Mouse (Mus musculus) embryonic facial prominence, embryonic 14.5 days (tissue): ENCODE data around the gene Hoxd8. TPM values are rescaled to one million over a fixed set of nuclear protein-coding genes. Genes with fewer than 3 reads are reported as not detected.

ENCODE experiments used
- ATAC-seq: fragments of 200-750 bp; cut with Nextera tagmentation; 2 replicates; pipeline ENCODE4 v1.8.0; 2017; ENCODE audit warnings: low read depth, moderate number of reproducible peaks, moderate TSS enrichment
- DNase-seq: peaks from one replicate; pipeline ENCODE4 v3.0.0-alpha.2; 2015; ENCODE audit warnings: low spot score
- H3K27ac ChIP-seq: fragments of 300-500 bp; sonication (generic); replicated peaks from 2 replicates; pipeline ENCODE4 v1.5.1; 2014; ENCODE audit warnings: low read depth, mild to moderate bottlenecking, low read length, moderate library complexity
- H3K27me3 ChIP-seq: fragments of 300-500 bp; sonication (generic); replicated peaks from 2 replicates; pipeline ENCODE4 v1.6.1; 2014; ENCODE audit warnings: low read length; ENCODE audit not compliant: control insufficient read depth, insufficient read depth
- H3K36me3 ChIP-seq: fragments of 300-500 bp; sonication (generic); 2 replicates; pipeline ENCODE4 v1.6.1; 2014; ENCODE audit warnings: low read length, mixed read lengths; ENCODE audit not compliant: control insufficient read depth, insufficient read depth
- H3K4me1 ChIP-seq: fragments of 300-500 bp; sonication (generic); 2 replicates; pipeline ENCODE4 v1.6.1; 2014; ENCODE audit warnings: antibody characterized with exemption, low read length; ENCODE audit not compliant: control insufficient read depth, insufficient read depth
- H3K4me2 ChIP-seq: fragments of 300-500 bp; sonication (generic); 2 replicates; pipeline ENCODE4 v1.6.1; 2014; ENCODE audit warnings: low read depth, mild to moderate bottlenecking, low read length, moderate library complexity, mixed read lengths
- H3K4me3 ChIP-seq: fragments of 300-500 bp; sonication (generic); 2 replicates; pipeline ENCODE4 v1.5.1; 2014; ENCODE audit warnings: low read depth, mild to moderate bottlenecking, low read length
- H3K9ac ChIP-seq: fragments of 300-500 bp; sonication (generic); 2 replicates; pipeline ENCODE4 v1.6.1; 2014; ENCODE audit warnings: low read depth, mild to moderate bottlenecking, low read length, moderate library complexity, mixed read lengths
- H3K9me3 ChIP-seq: fragments of 300-500 bp; sonication (generic); 2 replicates; pipeline ENCODE4 v1.6.1; 2016; ENCODE audit warnings: low read length; ENCODE audit not compliant: control insufficient read depth
- WGBS: fragments of 180-500 bp; shearing (Covaris S2); extraction: QIAGEN DNeasy Blood & Tissue Kit; methylation state at CpG from one replicate; pipeline ENCODE4 v1.1.7; 2014; 5-methylcytosine and 5-hydroxymethylcytosine counted together
- polyA plus RNA-seq: library from polyadenylated mRNA; unstranded; fragments of >200 nt; fragmentation: Nextera tagmentation; extraction: Ambion mirVana; gene quantifications from 2 replicates; pipeline ENCODE4 v1.2.1, GENCODE M21; 2014

The Hoxd8 gene
- polyA plus RNA-seq = 8.7 and 10.3 TPM in 2 replicates

DNA sequence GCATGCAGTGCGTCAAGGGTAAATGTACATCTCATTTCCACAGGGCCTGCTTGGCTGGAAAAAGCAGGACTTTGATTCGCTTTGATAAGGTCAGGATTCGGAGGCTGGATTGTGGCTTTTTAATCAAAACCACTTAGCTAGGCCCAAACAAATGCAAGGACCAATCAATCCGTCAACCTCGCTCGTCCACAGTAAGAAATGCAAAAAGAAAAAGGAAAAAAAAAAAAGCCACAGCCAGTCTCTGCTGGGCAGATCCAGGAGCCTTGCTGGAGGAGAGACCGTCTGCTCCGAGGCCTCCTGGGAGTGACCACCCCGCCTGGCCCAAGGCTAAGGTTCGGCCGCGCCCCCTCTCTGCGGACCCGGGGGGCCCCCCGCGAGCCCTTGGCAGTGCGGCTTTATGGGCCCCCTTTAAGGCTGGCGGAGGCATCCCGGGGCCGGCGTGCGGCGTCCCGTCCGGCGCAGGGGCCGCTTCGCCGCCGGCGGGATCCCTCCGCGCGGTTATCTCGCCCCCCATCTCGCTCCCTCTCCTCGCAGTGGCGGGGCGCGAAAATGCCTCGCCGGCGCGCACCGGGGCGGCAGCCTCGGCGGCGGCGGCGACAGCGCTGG lies at the start of gene Hoxd8:
Hoxd8 (plus strand) TSS at position 223 of the 606 bp plus-strand sequence.
- Histone ChIP-seq H3K27ac (0 out of 2 replicates have a peak within 1 kb of the TSS, but pooled peaks have one; percentile 28), H3K4me3 (peak within 1 kb of the TSS; percentile 44), H3K36me3 (no peaks in the 10 kb centered on the region), H3K4me2 (peak within 1 kb of the TSS; percentile 72), H3K9me3 (no peaks in the 10 kb centered on the region), H3K27me3 (peaks cover 96% of the 10 kb centered on the region), H3K9ac (peak within 1 kb of the TSS; percentile 58), H3K4me1 (peaks cover 12% of the 10 kb centered on the region; the same call in 1 of the 2 replicates)
- WGBS = 4% methylated on average over 9 of the region's 52 CpGs
- ATAC-seq (no peak), DNase-seq (peak; percentile 55)

DNA sequence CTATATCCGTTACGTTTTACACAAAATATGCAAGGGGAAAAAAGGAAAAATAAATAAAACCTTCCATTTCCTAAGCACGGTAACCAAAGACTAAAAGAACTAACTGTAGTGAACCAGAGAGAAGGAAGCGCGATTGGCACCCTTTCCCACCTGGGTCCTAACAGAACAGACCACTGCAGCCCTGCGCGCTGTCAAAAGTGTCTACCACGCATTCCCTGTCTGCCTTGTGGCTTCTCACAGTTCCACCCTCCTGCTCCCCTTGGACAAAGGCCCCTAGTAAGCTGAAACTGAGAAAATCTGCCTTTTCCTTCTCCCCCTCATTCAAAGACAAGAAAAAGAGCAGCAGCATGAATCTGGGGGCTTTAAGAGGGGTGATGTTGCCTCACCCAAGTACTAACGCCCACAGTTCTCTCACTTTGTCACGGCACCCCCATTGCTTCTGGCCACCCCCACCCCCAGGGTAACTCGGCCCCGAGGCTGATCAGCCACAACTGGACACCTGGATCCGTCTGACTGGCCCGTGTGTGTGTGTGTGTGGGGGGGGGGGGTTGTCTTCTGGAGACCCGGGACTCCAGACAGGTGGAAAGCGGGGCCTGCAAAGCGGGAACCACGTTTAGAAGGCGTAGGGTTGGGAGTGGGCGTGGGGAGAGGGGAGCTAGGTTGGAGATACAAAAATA lies 49.5 kb upstream of the Hoxd8 start:
- Histone ChIP-seq H3K36me3 (no peaks in the 10 kb centered on the region), H3K4me3 (peak overlapping the region; percentile 39), H3K4me2 (no peak overlapping the region), H3K27ac (no peak overlapping the region), H3K4me1 (no peaks in the 10 kb centered on the region), H3K27me3 (peaks cover 92% of the 10 kb centered on the region), H3K9ac (no peak overlapping the region), H3K9me3 (no peaks in the 10 kb centered on the region)
- 7% methylated on average over 20 of the region's 20 CpGs for WGBS
- ATAC-seq (no peak), DNase-seq (no peak)

DNA sequence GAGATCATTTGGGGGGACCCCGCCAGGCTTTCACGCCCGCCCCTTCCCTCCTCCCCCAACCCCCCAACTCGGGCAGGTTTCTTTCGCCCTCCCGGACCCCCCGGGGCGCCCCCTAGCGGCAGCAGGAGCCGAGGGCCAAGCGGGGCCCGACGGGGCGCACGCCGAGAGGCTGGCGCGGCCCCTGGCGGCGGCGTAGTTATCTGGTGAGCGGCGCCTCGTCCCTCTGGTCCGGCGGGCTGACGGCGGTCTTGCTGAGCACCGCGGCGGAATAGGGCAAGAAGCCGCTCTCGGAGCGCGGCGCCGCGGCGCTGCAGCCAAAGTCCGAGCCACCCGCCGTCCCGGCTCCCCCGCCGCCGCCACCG lies 49.0 kb upstream of the Hoxd8 start:
- DNase-seq (no peak), ATAC-seq (no peak)
- Histone ChIP-seq H3K9me3 (no peaks in the 10 kb centered on the region), H3K4me3 (peak overlapping the region; percentile 39), H3K4me1 (no peaks in the 10 kb centered on the region), H3K9ac (no peak overlapping the region), H3K4me2 (peak overlapping the region; percentile 55), H3K36me3 (no peaks in the 10 kb centered on the region), H3K27ac (no peak overlapping the region), H3K27me3 (peaks cover 92% of the 10 kb centered on the region)
- 0% methylated on average over 3 of the region's 47 CpGs for WGBS

GRCm38 (mm10) chr2:74655821-74656631 lies 48.4 kb upstream of the Hoxd8 start:
- no peak for DNase-seq

DNA sequence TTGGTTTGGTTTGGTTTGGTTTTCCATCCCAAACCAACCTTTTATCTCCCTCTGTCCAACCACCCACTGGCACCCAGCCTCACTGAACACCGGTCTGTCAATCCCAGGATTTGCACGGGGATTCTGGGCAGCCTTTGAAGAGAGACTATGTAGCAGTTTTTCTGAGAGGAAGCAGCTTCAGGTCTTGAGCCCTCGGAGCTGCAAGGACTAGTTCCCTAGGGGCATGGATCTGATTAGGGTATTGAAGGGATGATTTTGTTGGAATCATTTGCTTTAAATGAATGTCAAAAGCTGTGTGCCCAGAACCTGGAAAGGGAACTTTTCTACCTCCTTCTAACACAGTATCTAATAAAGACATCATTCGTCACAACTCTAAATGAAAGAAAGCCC lies 47.8 kb upstream of the Hoxd8 start:
- 0 out of 2 replicates have a peak, but pooled peaks cover 3% of the 10 kb centered on the region for H3K4me1 ChIP-seq
- no peaks in the 10 kb centered on the region for H3K9me3 ChIP-seq
- H3K9ac ChIP-seq = no peak overlapping the region
- H3K4me3 ChIP-seq = no peak overlapping the region
- H3K36me3 ChIP-seq = no peaks in the 10 kb centered on the region
- H3K27me3 ChIP-seq = peaks cover 92% of the 10 kb centered on the region
- no peak for ATAC-seq
- no peak overlapping the region for H3K4me2 ChIP-seq
- no peak for DNase-seq
- H3K27ac ChIP-seq = no peak overlapping the region
- 5% methylated on average over 4 of the region's 4 CpGs for WGBS

More at GRCm38 (mm10) chr2:74655821-74656631, 48.4 kb upstream of the Hoxd8 start:
- Histone ChIP-seq H3K9me3 (no peaks in the 10 kb centered on the region), H3K36me3 (no peaks in the 10 kb centered on the region), H3K4me2 (peak overlapping the region; percentile 55), H3K4me3 (peak overlapping the region; percentile 39), H3K4me1 (no peaks in the 10 kb centered on the region), H3K9ac (no peak overlapping the region; the same call in 1 of the 2 replicates), H3K27ac (no peak overlapping the region), H3K27me3 (peaks cover 92% of the 10 kb centered on the region)
- peak; percentile 30; the same call in 1 of the 2 replicates for ATAC-seq
- WGBS = under 1% methylated on average over 33 of the region's 69 CpGs

DNA sequence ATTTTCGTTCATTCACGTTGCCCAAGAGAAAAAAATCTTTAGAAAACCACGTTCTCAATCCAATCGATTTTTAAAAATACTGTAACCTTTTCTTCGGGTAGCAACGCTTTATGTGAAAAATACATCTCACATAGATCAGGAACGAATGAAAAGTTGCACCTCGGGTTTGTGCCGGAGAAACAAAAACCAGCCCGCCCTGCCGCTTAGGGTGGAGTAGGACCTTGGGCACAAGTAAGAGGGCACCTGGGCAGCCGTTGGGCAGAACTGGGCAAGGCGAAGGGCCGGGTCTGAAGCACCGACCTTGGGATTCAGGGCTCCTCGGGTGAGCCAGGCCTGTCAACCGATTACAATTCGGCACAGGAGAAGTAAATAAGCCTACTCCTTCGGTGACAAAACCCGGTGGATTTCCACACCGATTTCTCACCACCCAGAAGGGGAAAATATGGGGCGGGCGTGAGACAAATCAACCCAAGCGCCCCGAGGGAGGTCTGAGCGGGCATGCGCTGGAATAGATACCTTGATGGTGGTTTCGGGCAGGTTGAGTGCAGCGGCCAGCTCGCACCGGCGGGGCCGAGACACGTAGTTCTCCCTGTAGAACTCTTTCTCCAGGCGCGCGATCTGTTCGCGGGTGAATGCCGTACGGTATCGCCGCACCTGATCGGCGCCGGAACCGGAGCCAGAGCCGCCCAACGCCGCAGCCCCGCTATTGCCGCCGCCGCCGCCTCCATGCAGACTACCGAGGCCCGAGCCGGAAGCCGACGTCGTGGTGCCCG lies 47.0 kb upstream of the Hoxd8 start:
- Histone ChIP-seq H3K27me3 (peaks cover 92% of the 10 kb centered on the region), H3K27ac (no peak overlapping the region), H3K36me3 (no peaks in the 10 kb centered on the region), H3K4me3 (peak overlapping the region; percentile 13; the same call in 1 of the 2 replicates), H3K4me2 (peak overlapping the region; percentile 29), H3K9me3 (no peaks in the 10 kb centered on the region), H3K4me1 (0 out of 2 replicates have a peak, but pooled peaks cover 3% of the 10 kb centered on the region), H3K9ac (no peak overlapping the region)
- 3% methylated on average over 44 of the region's 62 CpGs for WGBS
- no peak for ATAC-seq
- DNase-seq = no peak

DNA sequence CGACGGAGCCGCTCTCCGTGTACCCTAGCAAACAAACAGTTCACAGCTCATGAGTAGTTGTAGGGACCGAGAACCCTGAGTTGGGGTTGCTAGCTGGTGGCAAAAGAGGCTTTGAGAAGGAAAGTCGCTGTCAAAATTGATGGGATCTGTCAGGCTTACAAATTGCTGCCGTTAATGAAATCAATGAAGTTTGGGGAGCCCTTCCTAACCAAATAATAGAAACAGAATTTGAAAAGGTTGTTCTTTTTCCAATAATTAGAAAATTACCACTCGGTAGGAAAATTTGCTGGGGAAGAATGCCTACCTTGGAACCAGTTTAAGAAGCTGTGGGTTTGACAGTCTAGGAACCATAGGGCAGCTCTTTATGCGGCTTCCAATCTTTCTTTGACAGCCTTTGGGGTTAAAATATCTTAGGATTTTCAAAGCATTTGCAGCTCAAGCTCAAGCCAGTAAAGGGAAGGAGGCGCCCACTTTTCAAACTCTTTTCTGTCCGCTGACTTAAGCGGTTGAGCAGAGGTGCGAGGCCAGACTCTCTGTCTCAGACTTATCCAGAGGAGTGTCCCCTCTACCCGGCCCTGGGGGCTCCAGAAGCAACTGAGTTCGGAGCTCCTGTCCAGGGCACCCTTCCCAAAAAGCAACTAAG lies 46.3 kb upstream of the Hoxd8 start:
- Histone ChIP-seq H3K4me1 (0 out of 2 replicates have a peak, but pooled peaks cover 3% of the 10 kb centered on the region), H3K27ac (no peak overlapping the region), H3K27me3 (peaks cover 96% of the 10 kb centered on the region), H3K9me3 (no peaks in the 10 kb centered on the region), H3K4me3 (peak overlapping the region; percentile 13; the same call in 1 of the 2 replicates), H3K9ac (no peak overlapping the region), H3K4me2 (peak overlapping the region; percentile 29), H3K36me3 (no peaks in the 10 kb centered on the region)
- no peak for DNase-seq
- WGBS = 3% methylated on average over 15 of the region's 15 CpGs
- no peak for ATAC-seq
